Mouse (Mus musculus) erythroblast, embryonic 14.5 days (primary cell): ENCODE measurements around the gene Fam241a. TPM values are rescaled to one million over a fixed set of nuclear protein-coding genes. Genes with fewer than 3 reads are reported as not detected.

Source experiments
- H3K27me3 ChIP-seq: 2 replicates; pipeline ENCODE4 v1.6.1; 2012; ENCODE audit warnings: inconsistent platforms; ENCODE audit not compliant: control insufficient read depth
- H3K36me3 ChIP-seq: 2 replicates; pipeline ENCODE4 v1.6.1; 2012; ENCODE audit warnings: mild to moderate bottlenecking, inconsistent platforms; ENCODE audit not compliant: control insufficient read depth
- H3K4me1 ChIP-seq: 2 replicates; pipeline ENCODE4 v1.6.1; 2012; ENCODE audit warnings: inconsistent platforms; ENCODE audit not compliant: control insufficient read depth
- H3K4me3 ChIP-seq: replicated peaks from 2 replicates; pipeline ENCODE3; 2012; ENCODE audit warnings: moderate library complexity, mild to moderate bottlenecking, inconsistent platforms
- H3K9me3 ChIP-seq: 2 replicates; pipeline ENCODE4 v1.6.1; 2012; ENCODE audit warnings: low read length, inconsistent platforms, mixed read lengths; ENCODE audit not compliant: control insufficient read depth
- GATA1 ChIP-seq: IDR thresholded peaks from 2 replicates; pipeline ENCODE4 v1.6.1; 2012; ENCODE audit warnings: low read length, inconsistent platforms, mixed read lengths
- TAL1 ChIP-seq: IDR thresholded peaks from 3 replicates; pipeline ENCODE4 v1.6.1; 2012; ENCODE audit warnings: low read length, inconsistent platforms, mixed read lengths
- polyA plus RNA-seq: library from polyadenylated mRNA; stranded (reverse); fragments of >175 nt; gene quantifications from 2 replicates; pipeline ENCODE4 v1.2.3, GENCODE M21; 2012

Fam241a gene
- polyA plus RNA-seq, 1 experiment = 19.7 TPM

- H3K4me3 ChIP-seq = peak overlapping the region; percentile 47
- TF ChIP-seq GATA1 (no peak), TAL1 (no peak)
- H3K36me3 ChIP-seq = peaks cover 95% of the 10 kb centered on the region
- H3K4me1 ChIP-seq = peaks cover 83% of the 10 kb centered on the region
- H3K9me3 ChIP-seq = no peaks in the 10 kb centered on the region
- H3K27me3 ChIP-seq = no peaks in the 10 kb centered on the region
Measured at GRCm38 (mm10) chr3:127890008-127890407, 6.1 kb downstream of the Fam241a start.

GRCm38 (mm10) chr3:127889570-127889969, 6.6 kb downstream of the Fam241a start:
- H3K27me3 ChIP-seq = no peaks in the 10 kb centered on the region
- peak overlapping the region; percentile 47 for H3K4me3 ChIP-seq
- peaks cover 84% of the 10 kb centered on the region for H3K4me1 ChIP-seq
- TF ChIP-seq TAL1 (peak; percentile 86), GATA1 (peak; percentile 94)
- H3K9me3 ChIP-seq = no peaks in the 10 kb centered on the region
- peaks cover 93% of the 10 kb centered on the region for H3K36me3 ChIP-seq

GRCm38 (mm10) chr3:127881684-127882083, 14.4 kb downstream of the Fam241a start:
- TF ChIP-seq GATA1 (no peak), TAL1 (no peak)
- peaks cover 96% of the 10 kb centered on the region for H3K36me3 ChIP-seq
- H3K27me3 ChIP-seq = no peaks in the 10 kb centered on the region

GRCm38 (mm10) chr3:127879968-127880367, 16.2 kb downstream of the Fam241a start:
- TF ChIP-seq TAL1 = no peak
- no peak for TF ChIP-seq GATA1
- H3K36me3 ChIP-seq = peaks cover 97% of the 10 kb centered on the region
- no peak overlapping the region for H3K4me3 ChIP-seq
- H3K4me1 ChIP-seq = peaks cover 45% of the 10 kb centered on the region
- no peaks in the 10 kb centered on the region for H3K9me3 ChIP-seq
- no peaks in the 10 kb centered on the region for H3K27me3 ChIP-seq

More at GRCm38 (mm10) chr3:127881684-127882083, 14.4 kb downstream of the Fam241a start:
- H3K4me1 ChIP-seq = peaks cover 50% of the 10 kb centered on the region
- H3K4me3 ChIP-seq = no peak overlapping the region
- H3K9me3 ChIP-seq = no peaks in the 10 kb centered on the region

GRCm38 (mm10) chr3:127875509-127875908, 20.6 kb downstream of the Fam241a start:
- Histone ChIP-seq H3K4me1 (peaks cover 30% of the 10 kb centered on the region), H3K9me3 (no peaks in the 10 kb centered on the region), H3K27me3 (no peaks in the 10 kb centered on the region), H3K36me3 (peaks cover 96% of the 10 kb centered on the region), H3K4me3 (no peak overlapping the region)
- TF ChIP-seq TAL1 = no peak
- TF ChIP-seq GATA1 = no peak

GRCm38 (mm10) chr3:127875059-127875458, 21.1 kb downstream of the Fam241a start:
- Histone ChIP-seq H3K27me3 (no peaks in the 10 kb centered on the region), H3K4me3 (no peak overlapping the region), H3K9me3 (no peaks in the 10 kb centered on the region), H3K36me3 (peaks cover 97% of the 10 kb centered on the region), H3K4me1 (peaks cover 27% of the 10 kb centered on the region)
- TF ChIP-seq TAL1 (no peak), GATA1 (no peak)

GRCm38 (mm10) chr3:127874254-127874883, 21.8 kb downstream of the Fam241a start:
- Histone ChIP-seq H3K9me3 (no peaks in the 10 kb centered on the region), H3K4me3 (no peak overlapping the region), H3K36me3 (peaks cover 97% of the 10 kb centered on the region), H3K4me1 (peaks cover 22% of the 10 kb centered on the region), H3K27me3 (no peaks in the 10 kb centered on the region)
- TF ChIP-seq TAL1 (no peak), GATA1 (no peak)

- TF ChIP-seq GATA1 (no peak), TAL1 (no peak)
- Histone ChIP-seq H3K9me3 (no peaks in the 10 kb centered on the region), H3K4me3 (no peak overlapping the region), H3K4me1 (peaks cover 22% of the 10 kb centered on the region), H3K36me3 (peaks cover 97% of the 10 kb centered on the region), H3K27me3 (no peaks in the 10 kb centered on the region)
Measured at GRCm38 (mm10) chr3:127871575-127871974, 24.5 kb downstream of the Fam241a start.

GRCm38 (mm10) chr3:127868880-127869279, 27.2 kb downstream of the Fam241a start:
- TF ChIP-seq TAL1 = no peak
- no peak for TF ChIP-seq GATA1
- H3K36me3 ChIP-seq = peaks cover 95% of the 10 kb centered on the region
- no peak overlapping the region for H3K4me3 ChIP-seq
- no peaks in the 10 kb centered on the region for H3K27me3 ChIP-seq
- no peaks in the 10 kb centered on the region for H3K9me3 ChIP-seq
- H3K4me1 ChIP-seq = peaks cover 16% of the 10 kb centered on the region
